Mouse (Mus musculus) lung, embryonic 15.5 days (tissue): ENCODE measurements around the gene Gm29427. TPM values are rescaled to one million over a fixed set of nuclear protein-coding genes. Genes with fewer than 3 reads are reported as not detected.

ENCODE experiments used
- ATAC-seq: fragments of 200-750 bp; cut with Nextera tagmentation; 2 replicates; pipeline ENCODE4 v1.8.0; 2017; ENCODE audit warnings: moderate number of reproducible peaks, borderline replicate concordance; ENCODE audit not compliant: low FRiP score, low TSS enrichment; ENCODE audit errors: extremely low read depth
- H3K27ac ChIP-seq: fragments of 300-500 bp; sonication (generic); 2 replicates; pipeline ENCODE4 v1.5.1; 2015; ENCODE audit warnings: moderate library complexity, mild to moderate bottlenecking, inconsistent platforms
- H3K27me3 ChIP-seq: fragments of 300-500 bp; sonication (generic); 2 replicates; pipeline ENCODE4 v1.6.1; 2015; ENCODE audit warnings: inconsistent platforms
- H3K36me3 ChIP-seq: fragments of 300-500 bp; sonication (generic); 2 replicates; pipeline ENCODE4 v1.6.1; 2015; ENCODE audit warnings: inconsistent platforms
- H3K4me1 ChIP-seq: fragments of 300-500 bp; sonication (generic); 2 replicates; pipeline ENCODE4 v1.6.1; 2015; ENCODE audit warnings: inconsistent platforms
- H3K4me2 ChIP-seq: fragments of 300-500 bp; sonication (generic); 2 replicates; pipeline ENCODE4 v1.6.1; 2015; ENCODE audit warnings: inconsistent platforms, mild to moderate bottlenecking, moderate library complexity
- H3K4me3 ChIP-seq: fragments of 300-500 bp; sonication (generic); 2 replicates; pipeline ENCODE4 v1.5.1; 2015; ENCODE audit warnings: mild to moderate bottlenecking, inconsistent platforms
- H3K9ac ChIP-seq: fragments of 300-500 bp; sonication (generic); 2 replicates; pipeline ENCODE4 v1.6.1; 2015; ENCODE audit warnings: inconsistent platforms
- H3K9me3 ChIP-seq: fragments of 300-500 bp; sonication (generic); 2 replicates; pipeline ENCODE4 v1.6.1; 2016; ENCODE audit warnings: inconsistent platforms
- WGBS: fragments of 180-500 bp; shearing (Covaris S2); methylation state at CpG from one replicate; pipeline ENCODE4 v1.1.7; 2015; 5-methylcytosine and 5-hydroxymethylcytosine counted together
- polyA plus RNA-seq: library from polyadenylated mRNA; unstranded; fragments of >200 nt; fragmentation: Nextera tagmentation; extraction: Ambion mirVana; gene quantifications from 2 replicates; pipeline ENCODE4 v1.2.1, GENCODE M21; 2015

Gene Gm29427
- polyA plus RNA-seq, 1 experiment from 2014 or later, result not detected

- Histone ChIP-seq H3K27ac (peak overlapping the region; percentile 44), H3K4me2 (no peak overlapping the region), H3K4me3 (no peak overlapping the region), H3K9me3 (no peaks in the 10 kb centered on the region), H3K9ac (no peak overlapping the region), H3K36me3 (no peaks in the 10 kb centered on the region), H3K27me3 (no peaks in the 10 kb centered on the region), H3K4me1 (peaks cover 21% of the 10 kb centered on the region; the same call in 1 of the 2 replicates)
- peak; percentile 76; the same call in 1 of the 2 replicates for ATAC-seq
- whole genome bisulfite sequencing, result 40% methylated on average over 15 of the region's 15 CpGs
These were observed 25.5 kb upstream of the Gm29427 start for GRCm38 (mm10) chr1:130740781-130741720.

GRCm38 (mm10) chr1:130740227-130740648 is 24.6 kb upstream of the Gm29427 start:
- Histone ChIP-seq H3K4me1 (peaks cover 29% of the 10 kb centered on the region), H3K4me2 (no peak overlapping the region), H3K27me3 (no peaks in the 10 kb centered on the region), H3K4me3 (no peak overlapping the region), H3K27ac (no peak overlapping the region), H3K36me3 (no peaks in the 10 kb centered on the region), H3K9me3 (no peaks in the 10 kb centered on the region), H3K9ac (no peak overlapping the region)
- no peak for ATAC-seq
- WGBS, result 50% methylated on average over 4 of the region's 4 CpGs

- WGBS, result 67% methylated on average over 3 of the region's 3 CpGs
- Histone ChIP-seq H3K4me3 (no peak overlapping the region), H3K9ac (no peak overlapping the region), H3K36me3 (no peaks in the 10 kb centered on the region), H3K27me3 (no peaks in the 10 kb centered on the region), H3K27ac (no peak overlapping the region), H3K9me3 (no peaks in the 10 kb centered on the region), H3K4me1 (peaks cover 35% of the 10 kb centered on the region), H3K4me2 (no peak overlapping the region)
- ATAC-seq, result no peak
These were observed 24.0 kb upstream of the Gm29427 start for GRCm38 (mm10) chr1:130739636-130740035.

- ATAC-seq, result no peak
- WGBS, result 68% methylated on average over 3 of the region's 3 CpGs
- H3K9ac ChIP-seq, result no peak overlapping the region
- no peak overlapping the region for H3K4me2 ChIP-seq
- H3K27ac ChIP-seq, result no peak overlapping the region
- H3K4me3 ChIP-seq, result no peak overlapping the region
- H3K27me3 ChIP-seq, result no peaks in the 10 kb centered on the region
- peaks cover 36% of the 10 kb centered on the region for H3K4me1 ChIP-seq
- H3K36me3 ChIP-seq, result no peaks in the 10 kb centered on the region
- no peaks in the 10 kb centered on the region for H3K9me3 ChIP-seq
These were observed 23.0 kb upstream of the Gm29427 start for GRCm38 (mm10) chr1:130738551-130739106.

- H3K9me3 ChIP-seq, result no peaks in the 10 kb centered on the region
- H3K27me3 ChIP-seq, result no peaks in the 10 kb centered on the region
- no peak overlapping the region for H3K4me3 ChIP-seq
- H3K36me3 ChIP-seq, result no peaks in the 10 kb centered on the region
- WGBS, result 89% methylated on average over 7 of the region's 7 CpGs
- H3K9ac ChIP-seq, result no peak overlapping the region
- ATAC-seq, result no peak
- no peak overlapping the region for H3K27ac ChIP-seq
- H3K4me2 ChIP-seq, result no peak overlapping the region
- peaks cover 35% of the 10 kb centered on the region for H3K4me1 ChIP-seq
These were observed 22.3 kb upstream of the Gm29427 start for GRCm38 (mm10) chr1:130737916-130738315.

- H3K27ac ChIP-seq, result no peak overlapping the region
- WGBS, result 39% methylated on average over 11 of the region's 11 CpGs
- no peak overlapping the region for H3K4me3 ChIP-seq
- no peaks in the 10 kb centered on the region for H3K27me3 ChIP-seq
- H3K4me2 ChIP-seq, result no peak overlapping the region
- ATAC-seq, result no peak
- H3K9me3 ChIP-seq, result no peaks in the 10 kb centered on the region
- peaks cover 35% of the 10 kb centered on the region for H3K4me1 ChIP-seq
- H3K36me3 ChIP-seq, result no peaks in the 10 kb centered on the region
- H3K9ac ChIP-seq, result no peak overlapping the region
These were observed 21.8 kb upstream of the Gm29427 start for GRCm38 (mm10) chr1:130737411-130737881.

GRCm38 (mm10) chr1:130734852-130735251 is 19.3 kb upstream of the Gm29427 start:
- no peak for ATAC-seq
- Histone ChIP-seq H3K27me3 (no peaks in the 10 kb centered on the region), H3K9ac (no peak overlapping the region), H3K4me1 (peaks cover 37% of the 10 kb centered on the region), H3K4me3 (peak overlapping the region; percentile 4; the same call in 1 of the 2 replicates), H3K9me3 (no peaks in the 10 kb centered on the region), H3K4me2 (peak overlapping the region; percentile 33), H3K36me3 (no peaks in the 10 kb centered on the region), H3K27ac (peak overlapping the region; percentile 83)
- 25% methylated on average over 8 of the region's 8 CpGs for WGBS

GRCm38 (mm10) chr1:130734452-130734851 is 18.9 kb upstream of the Gm29427 start:
- Histone ChIP-seq H3K9me3 (no peaks in the 10 kb centered on the region), H3K4me2 (peak overlapping the region; percentile 33), H3K4me1 (peaks cover 37% of the 10 kb centered on the region), H3K9ac (no peak overlapping the region), H3K27ac (peak overlapping the region; percentile 83), H3K36me3 (no peaks in the 10 kb centered on the region), H3K4me3 (peak overlapping the region; percentile 4), H3K27me3 (no peaks in the 10 kb centered on the region)
- 27% methylated on average over 5 of the region's 5 CpGs for WGBS
- ATAC-seq, result no peak

- no peak overlapping the region for H3K9ac ChIP-seq
- no peaks in the 10 kb centered on the region for H3K27me3 ChIP-seq
- H3K9me3 ChIP-seq, result no peaks in the 10 kb centered on the region
- peak overlapping the region; percentile 83 for H3K27ac ChIP-seq
- H3K4me3 ChIP-seq, result peak overlapping the region; percentile 38
- 62% methylated on average over 4 of the region's 4 CpGs for WGBS
- no peaks in the 10 kb centered on the region for H3K36me3 ChIP-seq
- peak; percentile 56 for ATAC-seq
- H3K4me2 ChIP-seq, result peak overlapping the region; percentile 52
- peaks cover 37% of the 10 kb centered on the region for H3K4me1 ChIP-seq
These were observed 18.1 kb upstream of the Gm29427 start for GRCm38 (mm10) chr1:130733671-130734070.

- Histone ChIP-seq H3K4me3 (peak overlapping the region; percentile 38), H3K9ac (no peak overlapping the region), H3K27me3 (no peaks in the 10 kb centered on the region), H3K9me3 (no peaks in the 10 kb centered on the region), H3K4me1 (peaks cover 37% of the 10 kb centered on the region), H3K27ac (peak overlapping the region; percentile 83), H3K4me2 (peak overlapping the region; percentile 52), H3K36me3 (no peaks in the 10 kb centered on the region)
- ATAC-seq, result 0 out of 2 replicates have a peak, but pooled peaks have one; percentile 7
- WGBS, result 69% methylated on average over 13 of the region's 13 CpGs
These were observed 17.4 kb upstream of the Gm29427 start for GRCm38 (mm10) chr1:130732706-130733658.

GRCm38 (mm10) chr1:130731741-130732337 is 16.2 kb upstream of the Gm29427 start, which contains the start of gene AA986860:
Gene AA986860, plus strand, starts transcription at chr1:130731976.
- H3K4me1 ChIP-seq, result peaks cover 32% of the 10 kb centered on the region
- H3K27ac ChIP-seq, result peak within 1 kb of the TSS; percentile 83
- WGBS, result 5% methylated on average over 10 of the region's 10 CpGs
- no peaks in the 10 kb centered on the region for H3K36me3 ChIP-seq
- ATAC-seq, result peak; percentile 85
- H3K4me2 ChIP-seq, result peak within 1 kb of the TSS; percentile 52
- peak within 1 kb of the TSS; percentile 38 for H3K4me3 ChIP-seq
- H3K9me3 ChIP-seq, result no peaks in the 10 kb centered on the region
- H3K27me3 ChIP-seq, result no peaks in the 10 kb centered on the region
- H3K9ac ChIP-seq, result no peak within 1 kb of the TSS; the same call in 1 of the 2 replicates
